Mouse (Mus musculus): ENCODE results near the gene Fosl1.
"Not testable (repeated sequence)": the region's sequence is repeated elsewhere in the genome, so short reads cannot be mapped to it uniquely, and the experiment has no call there.

Fosl1 gene

DNA sequence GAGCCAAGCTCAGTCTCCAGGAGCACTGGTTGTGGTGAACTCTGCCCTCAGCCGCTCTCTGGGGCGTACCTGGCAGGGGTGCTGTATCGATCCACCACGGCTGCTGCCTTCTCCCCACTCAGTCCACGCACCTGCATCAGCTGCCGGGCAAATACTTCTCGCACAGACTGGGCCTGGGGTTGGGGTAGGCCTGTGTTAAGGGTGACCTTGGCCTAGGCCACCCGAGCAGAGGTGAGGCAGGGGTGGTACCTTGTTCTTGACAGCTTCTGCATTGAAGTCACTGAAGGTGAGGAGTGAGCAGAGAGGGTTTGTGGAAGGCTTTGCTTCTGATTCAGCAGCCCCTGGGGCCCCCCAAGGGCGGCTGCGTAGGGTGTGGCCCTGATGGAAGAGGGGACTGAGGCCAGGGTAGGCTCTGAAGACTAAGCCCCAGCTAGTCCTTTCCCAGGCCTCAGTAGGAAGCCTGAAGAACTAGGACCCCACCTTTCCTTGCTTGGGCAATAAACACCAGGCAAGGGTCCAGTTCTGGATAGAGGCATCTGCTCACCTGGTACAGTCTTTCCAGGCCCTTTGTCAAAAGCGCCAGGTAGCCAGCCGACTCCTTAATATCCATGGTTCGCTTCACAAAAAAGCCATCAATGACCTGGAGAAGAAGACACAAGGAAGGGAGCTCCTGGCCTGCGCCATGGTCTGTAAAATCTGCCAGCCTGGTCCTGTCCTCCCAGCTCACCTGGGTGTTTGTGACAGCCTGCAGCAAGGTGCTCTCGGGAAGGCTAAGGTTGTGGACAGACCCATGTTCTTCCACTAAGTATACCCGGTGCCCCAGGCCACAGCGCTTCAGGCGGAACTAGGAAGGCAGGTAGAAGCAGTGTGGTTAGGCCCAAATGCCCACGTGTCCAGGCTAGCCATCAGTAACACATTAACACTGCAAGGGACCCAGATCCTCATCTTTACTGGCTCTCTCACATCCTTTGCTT is 36.3 kb downstream of the Fosl1 start:
- DNase-seq (ENCODE audit: low spot score): no peak

DNA sequence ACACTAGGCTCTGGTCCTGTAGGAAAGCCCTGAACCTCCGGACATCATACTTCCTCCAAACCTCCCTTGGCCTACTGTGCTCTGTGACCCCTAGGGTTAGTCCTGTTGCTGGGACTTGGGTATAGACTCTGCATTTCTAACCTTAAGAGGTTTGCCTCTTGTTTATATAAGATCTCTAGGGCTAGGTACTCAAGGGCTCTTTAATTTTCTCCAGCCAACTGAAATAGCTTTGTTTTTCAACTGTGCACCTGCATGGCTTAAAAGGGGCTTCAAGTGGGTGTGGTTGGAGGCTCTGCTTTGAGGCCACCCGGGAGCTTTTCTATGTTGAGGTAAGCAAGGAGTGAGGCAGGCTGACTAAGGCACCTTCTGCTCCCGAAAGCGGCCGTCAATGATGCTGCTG is 37.1 kb downstream of the Fosl1 start:
- no peak for DNase-seq (ENCODE audit: low spot score)

DNA sequence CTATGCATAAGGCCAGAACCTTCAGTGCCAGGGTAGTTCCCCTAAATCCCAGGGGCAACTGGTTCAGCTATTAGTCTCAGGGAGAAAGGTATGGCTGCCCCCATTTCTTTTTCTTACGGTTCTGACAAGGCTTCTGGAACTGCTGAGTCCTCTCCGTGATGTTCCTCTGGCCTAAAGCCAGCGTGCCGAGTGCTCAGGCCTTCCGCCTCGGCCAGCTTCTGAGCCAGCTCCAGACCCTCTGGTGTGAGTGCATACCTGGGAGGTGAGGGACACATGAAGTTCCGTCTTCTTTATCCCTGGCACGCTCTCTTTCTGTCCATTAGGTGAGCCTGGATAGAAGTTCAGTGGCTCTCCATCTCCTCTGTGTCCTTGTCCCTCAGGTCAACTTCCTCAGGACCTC is 38.0 kb downstream of the Fosl1 start:
- DNase-seq (ENCODE audit: low spot score): no peak

DNA sequence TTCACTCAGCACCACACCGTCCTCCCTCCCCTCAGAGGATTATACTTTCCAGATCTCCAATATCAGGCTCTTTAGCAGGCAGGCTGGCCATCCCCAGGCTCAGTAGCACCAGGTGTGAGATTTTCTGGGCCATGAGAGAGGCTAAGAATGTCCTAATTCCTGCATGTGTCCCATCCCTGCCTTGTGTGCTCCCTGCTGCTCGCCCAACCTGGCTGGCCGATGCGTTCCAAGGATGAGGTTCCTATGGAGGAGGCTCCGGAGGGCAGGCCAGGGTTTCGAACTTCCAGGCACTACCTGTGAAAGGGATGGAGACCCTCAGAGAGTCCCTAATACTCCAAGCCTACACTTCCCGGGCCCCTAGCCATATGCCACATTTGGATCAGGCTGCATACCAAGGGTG is 38.5 kb downstream of the Fosl1 start:
- no peak for DNase-seq (ENCODE audit: low spot score)

DNA sequence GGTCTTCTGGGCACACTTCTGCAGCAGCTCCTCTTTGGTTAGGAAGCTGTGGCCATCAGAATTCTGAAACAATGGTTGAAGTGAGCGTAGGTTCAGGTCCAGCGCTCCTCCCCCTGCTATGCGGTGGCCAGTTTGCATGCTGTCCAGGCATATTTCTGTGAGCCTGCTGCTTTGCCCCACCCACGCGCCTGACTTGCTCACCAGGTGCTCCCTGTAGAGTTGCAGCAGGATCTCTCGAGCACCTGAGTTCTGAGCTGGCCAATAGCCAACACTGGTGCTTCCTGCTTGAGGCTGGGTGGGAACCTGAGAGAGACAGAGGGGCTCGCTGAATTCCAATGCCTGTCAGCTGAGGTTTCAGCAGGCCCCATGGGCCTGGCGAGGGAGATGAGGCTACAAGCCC is 38.9 kb downstream of the Fosl1 start:
- DNase-seq (ENCODE audit: low spot score): no peak

DNA sequence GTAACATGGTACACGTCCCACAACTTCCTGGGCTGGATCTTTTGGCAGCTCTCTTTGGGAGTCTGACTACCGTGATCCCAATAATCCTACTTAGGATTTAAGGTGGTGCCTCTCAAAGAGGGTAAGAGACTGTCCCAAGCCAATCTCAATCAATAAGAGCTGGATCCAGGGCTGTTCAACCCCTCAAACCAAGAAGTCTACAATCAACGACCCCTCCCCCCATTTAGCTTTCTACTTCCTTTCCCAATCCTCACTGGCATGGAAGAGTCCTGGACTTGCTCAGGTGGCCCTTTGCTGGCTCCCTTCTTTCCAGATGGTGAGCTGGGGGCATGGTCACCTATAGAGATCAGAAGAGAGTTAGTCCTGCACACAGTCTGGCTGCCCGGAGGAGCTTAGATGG is 39.4 kb downstream of the Fosl1 start:
- DNase-seq (ENCODE audit: low spot score): no peak

DNA sequence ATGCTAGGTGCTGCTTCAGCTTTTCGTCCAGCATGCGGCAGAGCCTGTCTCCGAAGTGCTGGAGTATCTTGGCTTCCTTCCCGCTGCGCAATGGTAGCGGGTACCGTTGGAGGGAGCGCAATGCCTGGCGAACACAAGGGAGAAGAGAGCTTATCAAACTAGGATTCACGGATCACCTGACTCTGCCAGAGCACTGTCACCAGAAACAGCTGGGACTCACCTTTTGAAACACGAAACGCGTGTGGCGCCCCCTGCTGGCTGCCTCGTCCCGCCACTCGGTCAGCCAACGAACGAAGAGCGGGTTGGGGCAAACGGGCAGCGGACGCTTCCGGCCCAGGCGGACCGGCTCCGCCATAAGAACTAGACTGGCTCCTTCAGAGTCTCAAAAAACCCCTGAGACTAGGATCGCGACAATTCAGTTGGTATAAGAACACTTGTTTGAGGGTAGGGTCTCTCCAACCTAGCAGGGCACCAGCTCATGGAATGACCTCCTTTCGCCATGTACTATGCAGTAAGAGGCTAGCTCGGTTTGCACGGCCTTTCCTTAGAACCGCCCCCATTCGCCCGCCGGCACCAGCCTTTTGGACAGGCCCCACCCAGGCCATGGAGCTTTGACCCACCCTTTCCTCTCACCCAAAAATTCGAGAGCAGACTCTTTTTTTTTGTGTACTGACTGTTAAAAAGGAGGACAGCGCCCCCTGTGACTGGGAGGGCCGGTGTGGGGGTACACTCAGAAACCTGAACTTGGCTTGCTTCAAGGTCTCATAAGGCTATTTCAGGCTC is 40.6 kb downstream of the Fosl1 start, which contains the start of gene Mus81:
TSS of gene Mus81 (minus strand) at position 635 of the 783 bp plus-strand sequence.
- peak; percentile 96 for DNase-seq (ENCODE audit: low spot score)

DNA sequence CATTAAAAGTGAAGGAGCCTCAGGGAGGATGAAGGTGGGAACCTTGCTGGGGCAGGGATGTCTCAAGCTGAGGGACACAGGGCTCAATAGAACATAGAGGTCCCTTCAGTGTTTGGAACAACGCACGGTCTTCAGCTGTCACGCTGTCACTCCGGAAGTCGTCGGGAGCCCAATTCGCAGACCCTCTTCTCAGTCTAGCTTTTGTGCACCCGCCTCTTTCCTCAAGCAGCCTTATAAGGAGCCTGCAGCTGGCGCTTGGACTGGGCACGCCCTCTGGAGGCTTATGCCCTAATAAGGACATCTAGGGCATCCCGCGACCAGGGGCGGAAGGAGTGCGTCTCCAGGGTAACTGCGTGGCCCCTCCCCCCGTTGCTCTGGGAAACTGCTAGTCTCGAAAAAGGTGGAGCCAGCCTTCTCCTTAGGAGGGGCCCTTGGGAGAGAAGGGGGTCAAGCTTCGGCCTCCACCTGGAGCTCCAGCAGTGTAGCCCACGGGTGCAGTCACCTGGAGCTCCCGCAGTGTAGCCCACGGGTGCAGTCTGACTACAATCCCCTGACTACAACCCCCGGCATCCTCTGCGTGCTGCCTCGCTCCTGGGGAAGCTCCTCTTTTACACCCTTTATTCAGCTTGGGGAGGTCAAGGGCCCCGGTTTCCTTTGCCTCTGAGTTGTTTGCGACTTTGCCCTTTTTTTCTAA is 41.7 kb downstream of the Fosl1 start:
- peak; percentile 98 for DNase-seq (ENCODE audit: low spot score)

DNA sequence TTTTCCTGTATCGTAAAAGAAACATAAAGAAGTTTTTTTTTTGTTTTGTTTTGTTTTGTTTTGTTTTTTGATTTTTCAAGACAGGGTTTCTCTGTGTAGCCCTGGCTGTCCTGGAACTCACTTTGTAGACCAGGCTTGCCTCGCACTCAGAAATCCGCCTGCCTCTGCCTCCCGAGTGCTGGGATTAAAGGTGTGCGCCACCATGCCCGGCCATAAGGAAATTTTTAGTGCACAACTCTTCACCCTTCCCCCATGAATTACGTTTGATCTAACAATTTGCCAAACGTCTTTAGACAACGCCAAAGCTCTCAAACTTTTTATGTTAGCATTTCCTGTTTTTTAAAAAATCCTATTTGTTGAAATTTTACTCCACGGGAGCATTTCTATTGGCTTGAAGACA is 42.4 kb downstream of the Fosl1 start:
- DNase-seq (ENCODE audit: low spot score): not testable (repeated sequence)

DNA sequence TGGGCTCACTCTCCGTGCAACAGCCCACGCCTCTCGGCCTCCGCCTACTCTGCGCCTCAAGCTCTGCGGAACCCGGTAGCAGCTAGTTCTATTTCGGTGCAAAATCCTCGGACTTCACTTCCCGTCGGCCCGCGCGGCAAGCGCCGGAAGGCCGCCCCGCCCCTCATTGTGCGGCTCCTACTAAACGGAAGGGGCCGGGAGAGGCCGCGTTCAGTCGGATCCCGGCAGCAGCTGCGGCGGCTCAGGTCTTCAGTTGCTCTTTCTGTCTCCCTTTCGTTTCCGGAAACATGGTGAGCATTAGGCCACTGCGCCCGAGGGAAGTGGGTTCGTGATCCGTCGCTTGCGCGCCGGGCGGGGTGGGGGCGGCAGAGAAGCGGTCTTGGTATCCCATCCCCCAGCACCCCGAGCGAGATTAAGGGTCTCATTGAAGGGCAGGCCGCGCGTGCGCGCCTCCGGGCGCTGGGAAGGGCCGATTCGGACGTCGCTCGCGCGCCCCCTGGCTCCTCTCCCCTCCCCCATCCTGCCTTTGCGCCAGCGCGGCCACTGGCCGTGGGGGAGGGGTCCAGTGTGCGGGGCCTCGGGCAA is 43.1 kb downstream of the Fosl1 start, which contains the start of gene Cfl1:
TSS of gene Cfl1 (plus strand) at position 143 of the 585 bp plus-strand sequence.
- DNase-seq (ENCODE audit: low spot score): peak; percentile 95

DNA sequence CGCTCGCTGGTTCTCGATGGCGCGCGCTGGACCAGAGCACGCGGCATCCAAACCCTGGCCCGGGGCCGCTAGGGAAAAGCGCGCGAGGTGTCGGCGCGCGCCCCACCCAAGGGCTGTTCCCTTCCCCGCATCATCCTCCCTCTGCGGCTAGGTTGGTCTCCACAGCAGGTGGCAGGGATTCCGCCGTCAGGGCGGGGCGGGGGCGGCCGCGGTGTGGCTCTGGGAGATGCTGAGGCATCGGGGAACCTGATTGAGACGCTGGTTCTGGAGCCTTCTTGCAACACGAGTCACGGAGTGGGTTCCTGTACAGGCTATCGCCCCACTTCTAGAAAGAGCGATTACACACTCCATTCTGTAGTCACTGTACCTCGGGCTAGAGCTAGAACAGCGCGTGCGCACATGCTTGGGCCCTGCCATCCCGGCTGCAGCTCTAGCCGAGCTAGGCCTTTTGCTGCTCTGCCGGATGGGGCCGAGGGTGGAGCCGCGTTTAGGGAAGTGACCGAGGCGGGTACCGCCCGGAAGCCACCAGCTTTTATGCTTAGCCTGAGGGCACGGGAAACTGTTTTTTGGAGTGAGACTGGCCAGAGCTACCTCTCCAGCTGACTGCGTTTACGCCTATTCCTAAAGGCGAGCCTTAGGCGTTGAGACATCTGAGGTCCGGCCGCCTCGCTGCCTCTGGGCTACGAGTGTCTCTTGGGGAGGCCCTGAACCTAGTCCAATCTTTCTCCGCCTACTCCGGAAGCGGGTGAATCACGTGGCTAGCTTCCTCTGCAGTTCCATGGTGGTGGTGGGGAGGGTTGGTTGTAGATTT is 43.8 kb downstream of the Fosl1 start:
- peak; percentile 84 for DNase-seq (ENCODE audit: low spot score)

DNA sequence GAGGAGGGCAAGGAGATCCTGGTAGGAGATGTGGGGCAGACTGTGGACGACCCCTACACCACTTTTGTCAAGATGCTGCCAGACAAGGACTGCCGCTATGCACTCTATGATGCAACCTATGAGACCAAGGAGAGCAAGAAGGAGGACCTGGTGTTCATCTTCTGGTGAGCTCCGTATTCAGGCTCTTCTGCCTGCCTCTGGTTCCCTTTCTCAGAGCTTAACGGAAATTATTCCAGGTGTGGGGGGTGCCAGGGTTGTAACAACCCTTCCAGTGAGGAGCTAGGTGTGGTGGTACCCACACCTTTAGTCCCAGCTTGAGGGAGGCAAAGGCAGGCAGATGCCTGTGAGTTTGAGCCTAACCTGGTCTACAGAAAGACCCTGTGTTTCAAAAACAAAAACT is 45.3 kb downstream of the Fosl1 start:
- no peak for DNase-seq (ENCODE audit: low spot score)

DNA sequence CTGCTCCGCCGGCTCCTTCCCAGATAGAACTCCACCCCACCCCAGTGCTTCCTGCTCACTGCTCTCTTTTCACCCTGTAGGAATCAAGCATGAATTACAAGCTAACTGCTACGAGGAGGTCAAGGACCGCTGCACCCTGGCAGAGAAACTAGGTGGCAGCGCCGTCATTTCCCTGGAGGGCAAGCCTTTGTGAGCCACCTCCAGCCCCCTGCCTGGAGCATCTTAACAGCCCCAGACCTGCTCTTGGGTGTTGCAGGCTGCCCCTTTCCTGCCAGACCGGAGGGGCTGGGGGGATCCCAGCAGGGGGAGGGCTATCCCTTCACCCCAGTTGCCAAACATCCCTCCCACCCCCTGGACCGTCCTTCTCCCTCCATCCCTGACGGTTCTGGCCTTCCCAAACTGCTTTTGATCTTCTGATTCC is 46.0 kb downstream of the Fosl1 start:
- not testable (repeated sequence) for DNase-seq (ENCODE audit: low spot score)

DNA sequence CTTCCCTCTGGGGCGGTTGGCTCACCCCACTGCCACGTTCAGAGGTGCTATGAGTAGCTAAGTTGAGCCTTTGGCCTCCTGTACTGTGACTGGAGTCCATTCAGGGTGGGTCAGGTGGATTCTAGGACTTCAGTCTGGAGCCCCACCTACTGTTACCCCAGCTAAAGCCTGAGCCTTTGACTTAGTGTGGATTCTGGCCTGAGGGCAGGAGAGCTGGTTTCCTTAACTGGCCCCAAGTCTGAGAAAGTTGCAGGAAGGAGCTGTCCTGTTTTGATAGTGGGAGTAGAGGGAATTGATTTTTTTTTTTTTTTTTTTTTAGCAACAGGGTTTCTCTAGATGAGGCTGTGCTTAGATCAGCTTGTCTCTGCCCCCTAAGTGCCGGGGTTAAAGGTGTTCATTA is 47.0 kb downstream of the Fosl1 start:
- DNase-seq (ENCODE audit: low spot score): no peak

DNA sequence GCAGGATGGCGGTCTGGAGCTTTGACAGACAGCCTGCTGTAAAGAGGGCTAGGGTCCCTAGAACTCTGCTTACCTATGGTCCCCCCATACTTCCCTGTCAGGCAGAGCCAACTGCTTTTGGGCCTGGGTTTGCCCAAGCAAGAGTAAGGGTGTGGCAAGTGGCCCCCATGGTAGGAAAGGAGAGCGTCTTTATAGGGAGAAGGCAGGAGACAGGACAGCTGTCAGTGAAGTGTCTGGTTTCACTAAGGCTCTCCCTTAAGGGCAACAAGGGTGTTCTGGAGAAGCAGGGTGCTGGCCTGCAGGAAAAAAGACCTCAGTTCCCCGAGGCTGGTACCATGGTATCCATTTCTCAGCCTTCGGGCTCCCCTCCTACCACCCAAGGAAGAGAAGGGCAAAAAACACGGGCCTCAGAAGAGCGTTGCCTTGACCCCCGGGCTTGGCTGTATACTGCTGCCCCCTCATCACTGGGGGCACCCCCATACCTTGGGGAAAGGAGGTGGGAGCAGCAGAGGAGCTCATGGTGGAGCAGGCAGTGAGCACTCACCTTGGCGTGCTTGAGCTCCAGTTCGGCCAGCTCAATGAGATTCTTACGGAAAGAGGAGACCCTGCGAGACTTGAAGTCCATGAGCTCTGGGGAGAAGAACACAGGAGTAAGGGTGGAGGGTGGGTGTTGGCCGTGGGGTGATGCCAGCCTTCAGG is 48.2 kb downstream of the Fosl1 start:
- DNase-seq (ENCODE audit: low spot score): no peak

DNA sequence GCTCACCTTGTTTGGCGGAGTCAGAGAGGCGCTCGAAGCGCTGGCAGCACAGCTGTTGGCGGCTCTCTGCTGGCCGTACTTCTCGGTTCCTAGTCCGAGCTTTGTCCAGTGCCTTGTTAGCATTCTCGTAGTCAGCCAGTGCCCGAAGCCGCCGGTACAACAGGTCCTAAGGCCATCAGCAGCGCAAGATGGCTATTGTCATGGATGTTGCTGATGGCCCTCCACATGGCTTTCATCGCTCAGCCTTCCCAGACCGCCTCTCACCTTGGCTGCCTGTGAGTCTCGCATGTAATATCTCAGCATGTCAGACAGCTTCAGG is 48.7 kb downstream of the Fosl1 start:
- DNase-seq (ENCODE audit: low spot score): no peak

DNA sequence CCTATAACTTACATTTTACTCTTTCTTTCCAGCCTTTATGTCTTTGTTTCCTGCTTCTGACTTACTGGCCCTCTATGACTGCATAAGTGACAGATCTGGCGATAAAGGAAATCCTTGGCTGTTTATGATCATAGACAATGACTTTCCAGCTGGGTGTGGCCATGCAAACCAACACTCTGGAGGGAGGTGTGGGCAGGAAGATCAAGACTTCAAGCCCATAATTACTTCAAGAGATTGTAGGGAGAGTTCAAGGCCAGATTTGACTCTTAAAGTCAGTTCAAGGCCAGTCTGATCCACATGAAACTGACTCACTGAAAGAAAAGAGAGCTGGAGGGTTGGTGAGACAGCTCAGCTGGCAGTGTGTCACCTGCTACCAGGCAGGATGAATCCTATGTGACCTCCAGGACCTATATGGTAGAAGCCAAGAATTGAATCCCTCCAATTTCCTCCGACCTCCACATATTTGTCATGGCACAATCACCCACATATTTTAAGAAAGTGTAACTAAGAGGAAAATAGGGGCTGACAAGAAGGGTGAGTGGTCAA is 53.1 kb downstream of the Fosl1 start:
- DNase-seq (ENCODE audit: low spot score): no peak

DNA sequence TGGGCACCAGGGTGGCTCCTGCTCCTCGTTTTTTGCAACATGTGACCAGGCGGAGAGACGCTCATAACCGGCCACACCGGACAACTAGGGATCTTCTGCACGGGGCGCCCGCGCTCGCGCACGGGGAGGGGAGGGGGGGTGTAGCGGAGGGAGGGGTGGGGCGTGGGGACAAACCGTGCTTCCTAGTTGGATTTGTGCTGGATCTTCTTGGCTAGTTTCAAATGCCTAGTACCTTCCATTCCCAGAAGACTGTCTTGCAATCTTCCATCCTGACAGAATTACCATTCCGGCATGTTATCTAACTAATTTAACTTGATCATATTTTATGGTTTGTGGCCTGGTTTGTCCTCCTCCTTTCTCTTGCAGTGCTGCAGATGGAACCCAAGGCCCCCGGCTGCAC is 56.3 kb downstream of the Fosl1 start, which contains the start of gene 1700020D05Rik:
TSS of gene 1700020D05Rik (minus strand) at position 101 of the 400 bp plus-strand sequence.
- DNase-seq (ENCODE audit: low spot score): no peak
